Mouse (Mus musculus) kidney, postnatal 4 days (tissue): ENCODE data around the gene Lrrc66.
A peak's percentile ranks its signal among the peaks of the same experiment; 100 is the strongest.
"Not testable (repeated sequence)": the region's sequence is repeated elsewhere in the genome, so short reads cannot be mapped to it uniquely, and the experiment has no call there.

ENCODE experiments used
- DNase-seq, 2 experiments: peaks; one replicate each; pipeline ENCODE4 v3.0.0; 2021; ENCODE audit warnings: mixed read lengths in 2 of 2

Gene Lrrc66

GRCm38 (mm10) chr5:73611071-73611470 is 21.3 kb downstream of the Lrrc66 start:
- DNase-seq, result no peak

GRCm38 (mm10) chr5:73604964-73605363 is 27.4 kb downstream of the Lrrc66 start:
- DNase-seq, result no peak

GRCm38 (mm10) chr5:73604542-73604941 is 27.8 kb downstream of the Lrrc66 start:
- no peak for DNase-seq

GRCm38 (mm10) chr5:73602865-73603264 is 29.5 kb downstream of the Lrrc66 start:
- no peak for DNase-seq

GRCm38 (mm10) chr5:73601361-73601763 is 31.0 kb downstream of the Lrrc66 start:
- DNase-seq, result no peak

- no peak for DNase-seq
Measured at GRCm38 (mm10) chr5:73599991-73600390, 32.3 kb downstream of the Lrrc66 start.

GRCm38 (mm10) chr5:73598943-73599695 is 33.2 kb downstream of the Lrrc66 start:
- peak in 1 of 2 experiments; percentile 7 for DNase-seq

- no peak for DNase-seq
Measured at GRCm38 (mm10) chr5:73587119-73587518, 45.2 kb downstream of the Lrrc66 start.

GRCm38 (mm10) chr5:73586597-73586996 is 45.7 kb downstream of the Lrrc66 start:
- no peak for DNase-seq

GRCm38 (mm10) chr5:73585212-73586115 is 46.9 kb downstream of the Lrrc66 start:
- no peak for DNase-seq

GRCm38 (mm10) chr5:73584011-73584410 is 48.3 kb downstream of the Lrrc66 start:
- not testable (repeated sequence) for DNase-seq

- DNase-seq, result no peak
Measured at GRCm38 (mm10) chr5:73578131-73578530, 54.2 kb downstream of the Lrrc66 start.

GRCm38 (mm10) chr5:73576708-73577107 is 55.6 kb downstream of the Lrrc66 start:
- no peak for DNase-seq

- no peak for DNase-seq
Measured at GRCm38 (mm10) chr5:73574616-73575015, 57.7 kb downstream of the Lrrc66 start.

- no peak for DNase-seq
Measured at GRCm38 (mm10) chr5:73573789-73574188, 58.5 kb downstream of the Lrrc66 start.

GRCm38 (mm10) chr5:73572846-73573245 is 59.5 kb downstream of the Lrrc66 start:
- no peak for DNase-seq

GRCm38 (mm10) chr5:73571395-73572156 is 60.8 kb downstream of the Lrrc66 start:
- DNase-seq, result no peak

GRCm38 (mm10) chr5:73569181-73569580 is 63.1 kb downstream of the Lrrc66 start:
- DNase-seq, result no peak

- DNase-seq, result no peak
Measured at GRCm38 (mm10) chr5:73566892-73567291, 65.4 kb downstream of the Lrrc66 start.

GRCm38 (mm10) chr5:73566119-73566518 is 66.2 kb downstream of the Lrrc66 start:
- no peak for DNase-seq

GRCm38 (mm10) chr5:73564038-73564437 is 68.3 kb downstream of the Lrrc66 start:
- DNase-seq, result no peak

- no peak for DNase-seq
Measured at GRCm38 (mm10) chr5:73558756-73559155, 73.6 kb downstream of the Lrrc66 start.
